Mouse (Mus musculus) T-helper 1 cell (primary cell): ENCODE results near the gene Col4a1.

ENCODE experiments used
- in situ Hi-C: fragments of 300-600 bp; cut with MboI, MseI; formaldehyde crosslinking; loops from one replicate; pipeline ENCODE4 v1.15.1; 2025; ENCODE audit warnings: high pct_unique_total_duplicates

Col4a1 gene

DNA sequence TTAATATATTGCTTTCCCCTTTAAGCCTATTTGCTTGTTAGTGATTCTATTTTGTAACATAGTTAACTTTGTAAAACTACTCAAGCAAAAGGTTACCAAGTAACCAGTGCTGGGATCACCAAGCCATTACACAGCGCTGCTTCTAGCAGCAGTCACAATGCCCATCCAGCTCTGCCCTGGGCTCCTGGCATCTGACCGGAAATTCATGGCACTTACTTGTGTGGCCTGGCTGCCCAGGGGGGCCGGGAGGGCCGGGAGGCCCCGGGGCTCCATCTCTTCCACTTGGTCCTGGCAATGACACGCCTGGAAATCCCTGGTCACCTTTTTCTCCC, 77.8 kb downstream of the Col4a1 start:
- in situ Hi-C loops = no loop called here

DNA sequence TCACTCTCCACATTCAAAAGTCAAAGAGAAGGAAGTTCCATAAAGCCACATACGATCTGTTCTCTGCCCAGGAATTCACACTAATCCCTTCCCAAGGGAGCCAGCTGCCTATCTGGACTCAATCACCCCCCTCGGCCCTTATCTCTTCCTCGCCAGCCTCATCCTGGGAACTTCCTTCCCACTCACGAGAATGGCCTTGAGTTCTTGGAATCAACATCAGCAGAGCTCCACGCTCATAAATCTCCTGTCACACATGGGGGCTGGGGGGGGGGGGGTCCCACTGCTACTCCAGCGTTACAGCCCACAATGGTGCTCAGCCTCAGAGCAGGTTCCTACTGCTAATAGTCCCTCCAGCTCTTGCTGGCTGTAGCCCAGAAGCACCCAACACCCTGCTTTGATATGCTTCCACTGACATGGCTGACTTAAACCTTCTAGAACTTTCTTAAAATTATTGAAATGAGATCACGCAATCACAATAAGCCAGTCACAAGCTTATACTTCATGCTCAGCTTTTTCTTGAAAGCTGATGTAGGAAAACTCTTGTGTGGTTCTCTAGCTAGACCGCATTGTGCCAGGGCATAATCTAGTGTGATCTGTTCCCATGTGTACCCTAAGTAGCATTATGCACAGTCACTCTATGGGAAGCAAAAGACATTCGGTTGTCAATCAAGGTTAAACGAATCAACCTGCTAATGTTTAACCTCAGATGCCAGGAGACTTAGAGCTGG, 78.3 kb downstream of the Col4a1 start:
- in situ Hi-C loops = no loop called here

DNA sequence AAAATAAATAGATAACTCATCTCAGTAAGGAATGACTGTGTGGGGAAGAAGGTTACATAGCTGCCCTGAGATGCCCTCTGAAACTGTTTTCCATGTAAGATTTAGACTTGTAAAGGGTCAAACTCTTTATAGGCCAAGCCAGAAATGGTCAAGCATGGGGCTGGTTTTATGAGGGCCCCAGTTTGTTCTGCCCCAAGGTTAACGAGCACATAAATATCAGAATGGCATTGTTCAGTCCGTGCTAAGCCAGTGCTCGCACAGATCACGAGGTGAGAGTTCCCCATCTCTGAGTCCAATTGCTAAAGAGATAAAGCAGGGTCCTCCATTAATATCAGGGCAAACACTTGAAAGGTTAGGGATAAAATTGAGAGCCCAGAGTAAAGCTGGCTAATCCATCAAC, 79.6 kb downstream of the Col4a1 start:
- in situ Hi-C loops = no loop called here

DNA sequence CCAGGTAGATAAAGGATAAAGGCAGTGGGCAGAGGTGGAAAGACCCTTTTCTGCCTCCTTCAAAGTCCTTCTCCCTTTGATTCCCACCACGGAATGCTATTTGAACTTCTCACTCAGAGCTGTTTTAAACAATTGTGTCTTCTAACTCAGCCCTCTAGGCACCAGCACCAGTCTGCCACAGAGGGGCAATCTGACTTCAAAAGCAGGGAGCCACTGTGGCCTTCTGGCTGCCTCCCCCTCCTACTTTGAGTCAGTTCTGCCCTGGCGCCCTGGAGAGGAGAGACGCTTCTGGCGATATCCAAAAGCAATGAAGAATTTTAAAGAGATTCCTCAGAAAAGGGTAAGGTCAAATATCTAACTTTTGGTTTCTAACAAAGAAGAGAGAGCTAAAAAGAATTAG, 82.3 kb downstream of the Col4a1 start:
- in situ Hi-C loops = no loop called here

DNA sequence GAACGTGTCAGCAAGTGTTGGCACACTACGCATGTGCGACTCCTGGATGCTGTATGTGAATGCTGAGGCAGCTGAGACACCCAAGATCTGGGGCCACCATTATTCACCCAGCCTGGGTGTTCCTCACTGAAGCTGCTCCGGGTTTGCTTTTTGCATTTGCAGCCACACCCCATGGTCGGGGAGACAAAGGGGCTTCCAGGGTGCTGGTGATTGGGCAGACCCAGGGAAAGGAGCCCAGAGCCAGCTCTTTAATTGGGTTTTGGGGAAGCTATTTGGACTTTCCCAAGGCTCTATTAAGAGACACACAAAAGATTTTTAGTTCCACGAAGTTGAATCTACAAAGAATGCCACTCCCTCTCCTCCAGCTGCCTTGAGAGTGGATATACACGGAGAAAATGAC, 85.2 kb downstream of the Col4a1 start:
- in situ Hi-C loops = no loop called here

DNA sequence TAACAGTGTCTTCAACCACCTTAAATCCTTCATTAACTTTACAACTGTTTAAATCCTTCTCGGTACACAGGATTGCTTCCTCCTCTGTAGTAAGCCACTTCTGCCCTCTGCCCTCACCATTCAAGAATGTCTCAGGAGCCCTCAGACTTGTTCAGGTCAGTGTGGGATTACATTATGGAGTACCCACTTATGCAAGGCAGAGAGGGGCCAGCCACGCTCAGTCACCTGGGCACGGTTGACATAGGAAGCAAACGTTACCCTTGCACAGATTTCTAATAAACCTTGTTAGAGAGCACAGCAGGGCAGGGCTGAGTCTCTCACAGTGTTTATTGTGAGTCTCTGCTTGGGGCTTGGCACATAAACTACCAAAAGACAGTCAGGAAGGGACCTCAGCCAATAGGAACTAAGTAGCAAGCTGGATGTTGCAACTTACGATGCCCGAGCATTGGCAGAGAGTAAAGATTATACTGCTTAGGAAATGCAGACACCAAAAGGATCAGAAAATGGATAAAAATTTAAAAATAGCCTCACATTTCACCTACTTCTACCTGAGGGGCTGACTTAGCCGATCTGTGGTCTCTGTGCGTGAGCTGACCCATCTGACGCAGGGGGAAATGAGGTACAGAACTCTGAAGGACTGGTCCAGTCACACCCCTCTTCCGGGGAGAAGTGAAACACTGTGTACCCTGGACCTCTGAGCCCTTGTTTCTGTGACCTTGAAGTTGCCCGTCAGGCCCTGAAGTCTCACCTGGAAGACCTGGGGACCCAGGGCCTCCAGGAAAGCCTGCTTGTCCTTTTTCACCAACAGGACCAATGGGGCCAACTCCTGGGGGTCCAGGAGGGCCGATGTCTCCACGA, 86.8 kb downstream of the Col4a1 start:
- in situ Hi-C loops = no loop called here

DNA sequence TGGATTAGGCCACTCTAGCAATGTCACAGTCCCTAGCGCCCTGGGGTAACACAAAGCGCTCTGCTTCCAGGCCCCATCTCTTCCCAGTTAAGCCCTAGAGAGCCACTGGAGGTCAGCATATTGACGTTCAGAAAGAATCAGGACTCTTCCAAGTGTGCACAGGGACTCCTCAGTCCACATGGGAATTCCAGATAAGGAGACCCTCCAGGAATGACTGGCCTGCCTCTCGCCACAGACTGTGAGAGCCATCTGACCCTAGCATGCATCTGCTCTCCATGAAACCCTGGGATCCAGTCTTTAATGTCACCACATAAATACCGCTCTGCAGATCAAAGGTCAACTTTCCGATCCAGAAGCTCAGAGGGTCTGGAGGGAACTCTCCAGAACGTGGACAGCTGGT, 88.4 kb downstream of the Col4a1 start:
- in situ Hi-C loops = no loop called here

DNA sequence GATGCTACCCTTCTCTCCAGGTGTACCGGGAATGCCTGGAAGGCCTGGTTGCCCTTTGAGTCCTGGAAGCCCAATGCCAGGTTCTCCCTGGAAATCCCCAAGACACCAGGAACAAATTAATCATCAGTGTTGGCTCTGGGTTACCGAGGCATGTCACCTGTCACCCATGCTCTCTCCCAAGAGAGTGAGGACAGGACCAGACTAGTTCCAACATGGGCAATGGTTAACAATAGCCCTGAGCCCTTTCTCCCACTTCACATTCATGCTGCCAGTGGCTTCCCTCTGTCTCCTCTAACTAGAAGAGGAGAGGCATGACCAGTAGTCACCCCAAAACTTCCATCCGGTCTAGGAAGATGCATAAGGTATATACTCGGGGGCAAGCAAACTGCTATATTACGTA, 91.3 kb downstream of the Col4a1 start:
- in situ Hi-C loops = no loop called here

DNA sequence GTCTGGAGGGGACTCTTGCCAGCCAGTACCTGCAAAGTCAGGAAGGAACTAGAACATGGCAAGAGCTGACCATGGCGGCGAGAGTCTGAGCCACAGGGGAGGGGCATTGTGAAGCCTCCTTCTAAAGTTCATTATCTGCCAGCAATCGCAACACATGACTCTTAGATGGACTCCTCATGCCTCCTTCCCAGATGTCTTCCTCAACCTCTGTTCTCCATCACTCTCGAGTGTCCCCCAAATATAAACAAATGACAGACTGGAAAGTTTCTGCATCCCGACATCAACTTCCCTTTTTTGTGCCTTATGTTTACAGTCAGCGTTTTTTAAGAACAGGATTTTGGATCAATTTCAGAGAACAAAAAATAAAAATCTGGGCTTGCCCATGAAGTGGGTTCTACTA, 93.3 kb downstream of the Col4a1 start:
- in situ Hi-C loops = no loop called here

DNA sequence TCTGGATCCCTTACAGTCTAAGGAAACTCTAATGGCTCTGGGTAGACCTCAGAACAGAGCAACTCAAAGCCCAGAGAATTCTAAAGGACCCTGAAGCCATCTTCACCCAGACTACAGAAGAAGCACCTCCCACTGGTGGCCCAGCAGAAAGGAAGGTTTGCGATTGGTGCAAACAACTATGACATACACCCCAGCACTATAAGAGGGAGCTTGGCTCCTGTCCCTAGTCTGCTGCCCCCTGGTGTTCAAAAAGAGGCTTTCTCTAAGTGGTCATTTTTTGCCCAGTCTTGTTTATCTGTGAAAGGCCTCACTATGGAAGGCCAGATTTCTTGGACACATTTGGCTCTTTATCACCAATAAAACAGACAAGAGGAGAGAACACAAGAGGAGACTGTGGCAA, 97.4 kb downstream of the Col4a1 start:
- in situ Hi-C loops = no loop called here

DNA sequence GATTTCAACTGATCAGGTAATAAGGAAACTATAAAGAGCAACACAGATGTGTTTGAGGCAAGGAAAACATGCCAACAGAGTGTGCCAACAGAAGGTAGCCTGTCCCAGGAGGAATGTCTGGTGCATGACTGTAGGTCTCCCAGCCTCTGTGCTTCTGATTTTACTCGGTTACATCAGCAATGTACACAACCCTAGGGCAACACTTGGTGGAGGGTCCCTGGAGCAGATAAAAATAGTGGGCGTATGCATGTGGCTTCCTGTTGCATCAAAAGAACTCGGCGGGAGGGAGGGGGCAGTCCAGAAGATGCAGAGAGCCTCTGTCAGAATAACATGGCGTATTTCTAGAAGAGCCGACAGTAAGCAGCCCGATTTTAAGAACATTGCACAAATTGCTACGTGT, 106.1 kb downstream of the Col4a1 start:
- in situ Hi-C loops = no loop called here

DNA sequence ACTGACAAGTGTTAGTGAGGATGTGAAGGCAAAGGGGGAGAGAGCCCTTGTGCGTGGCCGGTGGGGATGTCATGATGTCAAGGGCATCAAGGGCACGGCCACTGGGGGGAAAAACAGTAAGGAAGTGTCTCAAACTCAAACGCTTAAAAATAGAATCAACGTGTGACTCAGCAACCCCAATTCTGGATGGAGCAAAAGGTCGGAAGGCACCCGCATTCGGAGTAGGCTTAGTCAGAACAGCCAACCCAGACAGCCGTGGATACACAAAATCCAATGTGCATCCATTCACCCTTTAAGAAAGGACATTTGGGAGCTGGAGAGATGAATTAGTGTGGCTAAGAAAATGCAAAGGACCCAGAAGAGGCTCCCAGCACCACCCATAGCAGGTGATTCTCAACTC, 107.1 kb downstream of the Col4a1 start:
- in situ Hi-C loops = no loop called here

DNA sequence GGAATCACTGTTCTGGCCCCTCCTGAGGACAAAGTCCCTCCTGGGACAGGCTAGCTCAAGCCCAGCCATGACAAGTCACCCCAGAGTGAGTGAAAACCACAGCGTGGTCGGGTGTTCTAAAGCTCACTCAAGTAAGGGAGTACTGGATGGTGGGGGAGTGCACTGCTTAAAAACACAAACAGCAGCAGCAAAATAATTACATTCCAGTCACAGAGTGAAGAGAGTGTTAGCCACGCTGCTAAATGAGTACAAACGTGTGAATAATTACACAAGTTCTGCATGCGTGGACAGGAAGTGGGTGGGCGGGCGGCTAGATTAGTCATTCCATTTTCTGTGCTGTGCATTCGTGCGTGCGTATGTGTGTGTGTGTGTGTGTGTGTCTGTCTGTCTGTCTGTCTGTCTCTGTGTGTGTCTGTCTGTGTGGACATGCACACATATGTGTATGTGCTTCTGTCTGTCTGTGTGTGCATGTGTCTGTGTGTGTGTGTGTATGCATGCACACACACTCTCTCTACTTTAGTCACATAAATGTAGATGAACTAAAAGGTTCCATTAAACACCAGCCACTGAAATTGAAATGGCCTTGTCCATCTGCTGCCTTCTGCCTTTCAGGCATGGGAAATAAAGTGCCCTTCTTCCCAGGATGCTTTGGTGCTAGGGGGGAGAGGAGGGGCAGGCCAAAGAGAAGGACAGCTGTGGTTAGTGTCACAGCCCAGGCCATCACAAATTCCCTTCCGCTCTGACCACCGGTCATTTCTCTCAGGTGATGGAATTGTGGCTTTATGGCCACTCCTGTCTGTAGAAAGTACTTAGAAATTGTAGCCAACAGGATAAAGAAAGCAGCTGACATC, 109.1 kb downstream of the Col4a1 start:
- in situ Hi-C loops = no loop called here

DNA sequence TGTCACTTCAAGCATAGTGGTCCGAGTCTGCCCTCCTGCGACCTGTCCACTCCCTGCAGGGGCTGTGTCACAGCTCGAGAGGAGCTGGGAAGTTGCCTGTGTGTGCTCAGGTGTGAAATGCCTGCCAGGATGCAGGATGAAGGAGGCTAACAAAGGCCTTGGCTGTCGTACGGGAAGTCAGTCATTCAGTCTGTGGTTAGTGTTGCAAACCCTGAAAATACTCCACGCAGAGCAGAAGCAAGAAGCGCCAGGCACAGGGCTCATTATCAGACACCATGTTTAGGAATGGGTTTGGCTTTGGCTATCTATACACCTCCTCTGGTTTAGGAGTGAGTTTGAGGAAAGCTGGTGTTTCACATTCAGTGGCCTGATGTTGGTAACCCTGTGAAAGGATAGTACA, 114.0 kb downstream of the Col4a1 start:
- in situ Hi-C loops = no loop called here

DNA sequence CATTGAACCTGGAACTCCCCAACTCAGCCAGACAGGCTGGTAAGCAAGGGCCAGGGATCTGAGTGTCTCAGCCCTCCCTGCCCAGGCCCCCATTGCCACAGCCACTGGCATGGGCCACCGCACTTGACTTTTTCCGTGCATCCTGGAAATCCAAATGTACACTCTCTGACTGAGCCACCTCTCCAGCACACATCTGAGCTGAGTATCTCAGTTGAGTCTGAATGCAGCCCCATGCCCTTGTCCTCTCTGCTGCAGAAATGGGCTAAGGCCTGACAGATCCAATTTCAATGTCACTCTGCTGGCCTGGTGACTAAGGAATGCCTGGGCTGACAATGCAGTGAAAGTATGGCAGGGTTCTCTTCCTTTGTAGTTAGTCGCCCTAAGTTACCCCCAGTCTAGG, 114.6 kb downstream of the Col4a1 start:
- in situ Hi-C loops = no loop called here

DNA sequence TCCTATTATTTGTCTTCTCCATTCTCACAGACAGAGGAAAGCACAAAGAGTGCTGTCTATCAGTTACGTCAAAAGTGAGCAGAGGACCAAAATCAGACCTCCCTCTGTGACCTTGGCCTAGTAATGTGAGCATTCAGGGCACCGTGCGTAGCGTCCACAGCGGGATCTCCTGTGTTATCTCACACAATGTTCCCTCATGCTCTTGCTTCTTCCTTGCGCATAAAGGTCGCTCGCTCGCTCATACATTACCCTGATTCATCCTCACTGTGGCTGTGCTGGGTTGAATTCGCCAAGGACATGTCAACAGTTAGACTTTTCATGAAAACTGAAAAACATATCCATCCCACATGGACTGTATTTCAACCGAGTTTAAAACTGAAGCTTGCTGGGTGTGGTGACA, 115.4 kb downstream of the Col4a1 start:
- in situ Hi-C loops = no loop called here

DNA sequence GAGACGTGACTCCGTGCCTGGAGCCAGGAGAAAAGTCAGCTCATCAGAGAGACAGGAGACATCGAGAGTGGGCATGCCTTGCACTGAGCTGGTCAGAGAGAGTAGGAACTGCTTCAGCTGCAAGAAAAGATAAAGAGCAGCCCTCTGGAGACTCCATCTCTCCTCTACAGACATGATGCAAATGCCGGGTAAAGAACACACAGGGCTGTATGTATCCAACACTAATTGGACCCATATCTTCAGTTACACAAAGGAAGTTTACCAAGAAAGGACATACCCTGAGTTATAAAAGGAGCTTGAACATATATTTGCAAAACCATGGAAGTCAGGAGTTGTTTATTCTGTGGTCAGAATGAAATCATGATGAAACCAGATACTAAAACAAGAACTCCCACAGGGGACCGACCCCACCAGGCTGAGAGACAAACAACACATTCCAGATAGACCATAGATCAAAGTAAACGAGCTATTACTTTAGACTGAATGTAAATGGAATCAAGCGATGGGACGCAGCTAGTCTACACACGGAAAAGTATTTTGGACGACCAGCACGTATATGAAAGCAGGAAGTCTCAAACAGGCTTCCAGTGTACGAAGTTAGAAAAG, 119.8 kb downstream of the Col4a1 start:
- in situ Hi-C loops = no loop called here

DNA sequence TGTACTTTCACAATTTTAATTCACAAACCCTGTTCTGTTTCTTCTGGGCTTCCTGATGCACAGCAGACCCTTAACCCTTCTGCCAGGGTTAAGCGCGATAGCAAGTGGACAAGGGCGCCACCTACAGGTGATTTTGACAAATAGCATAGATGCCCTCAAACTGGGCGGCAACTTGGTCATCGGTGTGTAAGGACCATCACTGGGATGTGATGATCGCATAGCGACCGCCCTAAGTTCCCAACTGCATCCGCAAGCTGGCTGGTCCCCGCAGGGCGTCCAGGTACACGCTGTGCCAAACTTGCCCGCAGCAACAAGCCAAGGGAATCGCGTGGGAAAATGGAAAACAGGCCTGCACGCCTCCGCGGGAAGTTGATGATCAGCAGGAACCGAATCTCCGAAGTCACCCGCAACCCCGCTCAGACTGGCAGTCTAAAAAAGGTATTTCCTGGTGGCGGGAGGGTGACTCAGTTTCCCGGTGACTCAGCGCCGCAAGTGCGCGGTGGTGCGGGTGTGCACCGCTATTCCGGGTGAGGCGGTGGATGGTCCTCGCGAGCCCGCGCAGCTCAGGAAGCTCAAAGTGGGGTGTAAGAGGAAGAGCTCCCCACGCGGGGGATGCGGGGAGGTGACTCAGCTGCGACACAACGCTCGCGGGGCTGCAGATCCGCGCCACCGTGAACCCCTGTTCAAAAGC, 124.9 kb downstream of the Col4a1 start:
- in situ Hi-C loops = loop anchor here (5.0 to 10.0 kb wide), 2 partner anchors 610 to 773 kb away; no protein-coding TSS in a partner anchor

DNA sequence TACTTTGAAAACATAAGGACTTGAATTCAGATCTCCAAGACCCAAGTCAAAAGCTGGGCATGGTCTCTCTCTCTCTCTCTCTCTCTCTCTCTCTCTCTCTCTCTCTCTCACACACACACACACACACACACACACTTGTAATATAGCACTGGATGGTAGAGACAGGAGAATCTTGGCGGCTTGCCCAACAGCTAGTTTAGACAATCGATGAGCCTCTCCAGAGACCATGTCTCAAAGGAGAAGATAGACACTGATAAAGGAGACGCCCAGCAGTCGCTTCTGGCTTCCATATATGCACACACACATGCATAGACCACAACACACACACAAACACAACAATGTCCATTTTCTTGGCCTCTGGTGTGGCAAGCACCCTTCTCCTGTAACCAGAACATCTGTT, 126.2 kb downstream of the Col4a1 start:
- in situ Hi-C loops = loop anchor here (5.0 to 10.0 kb wide), 2 partner anchors 609 to 772 kb away; no protein-coding TSS in a partner anchor

DNA sequence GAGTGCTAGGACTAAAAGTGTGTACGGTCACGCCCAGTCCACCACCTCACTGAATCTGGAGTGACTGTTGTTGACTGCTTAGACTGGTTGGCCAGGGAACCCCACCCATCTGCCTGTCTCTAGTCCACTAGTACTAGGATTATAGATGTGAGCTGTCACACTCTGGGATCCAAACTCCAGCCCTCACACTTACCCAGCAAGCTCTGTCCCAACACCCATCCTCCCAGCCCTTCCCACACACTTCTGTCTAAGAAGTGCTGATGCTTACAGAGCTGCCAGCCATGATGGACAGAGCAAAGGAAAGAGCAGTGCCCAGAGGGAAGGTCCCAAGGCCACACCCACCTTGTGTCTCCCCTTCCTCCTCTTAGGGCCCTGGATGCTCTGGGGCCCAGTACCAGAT, 127.0 kb downstream of the Col4a1 start:
- in situ Hi-C loops = loop anchor here (5.0 to 10.0 kb wide), 2 partner anchors 608 to 771 kb away; no protein-coding TSS in a partner anchor

DNA sequence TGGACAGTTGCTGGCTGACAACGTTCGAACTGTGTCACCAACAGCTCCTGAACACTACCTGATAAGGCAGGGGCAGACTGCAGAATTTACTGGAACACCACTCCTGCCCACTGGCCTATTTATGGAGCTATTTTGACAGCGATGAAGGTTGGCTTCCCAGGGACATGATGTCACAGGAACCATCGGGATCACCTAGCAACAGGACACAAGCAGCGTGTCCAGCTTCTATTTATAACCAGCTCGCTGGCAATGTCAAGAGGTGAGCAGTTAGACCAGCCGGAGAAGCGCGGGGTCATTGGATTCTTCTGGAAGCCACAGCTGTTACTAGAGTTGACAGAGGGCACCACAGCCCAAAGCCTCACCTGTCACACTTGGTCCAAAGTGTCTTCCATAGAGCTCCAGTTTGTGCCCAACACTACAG, 129.0 kb downstream of the Col4a1 start:
- in situ Hi-C loops = loop anchor here (10.0 kb wide), 1 partner anchor 769 kb away; no protein-coding TSS in a partner anchor
